Mouse (Mus musculus) heart, adult 18-20 months (tissue): Measurements from ENCODE around the gene Hsd17b6. TPM values are rescaled to one million over a fixed set of nuclear protein-coding genes. Genes with fewer than 3 reads are reported as not detected.
A peak's percentile ranks its signal among the peaks of the same experiment; 100 is the strongest.

Experiments
- DNase-seq, 2 experiments: peaks; one replicate each; pipeline ENCODE4 v3.0.0; 2021 to 2022; ENCODE audit warnings: mixed read lengths in 1 of 2
- total RNA-seq, 2 experiments: library from RNA; stranded (reverse); gene quantifications; 2 replicates each; pipeline ENCODE4 v1.2.3; 2021

The Hsd17b6 gene
- total RNA-seq, 2 experiments from 2014 or later, result not detected

- no peak for DNase-seq
These were observed 1.9 kb downstream of the Hsd17b6 start for GRCm38 (mm10) chr10:128005479-128005878.

GRCm38 (mm10) chr10:128004918-128005317 is 2.5 kb downstream of the Hsd17b6 start:
- no peak for DNase-seq

DNA sequence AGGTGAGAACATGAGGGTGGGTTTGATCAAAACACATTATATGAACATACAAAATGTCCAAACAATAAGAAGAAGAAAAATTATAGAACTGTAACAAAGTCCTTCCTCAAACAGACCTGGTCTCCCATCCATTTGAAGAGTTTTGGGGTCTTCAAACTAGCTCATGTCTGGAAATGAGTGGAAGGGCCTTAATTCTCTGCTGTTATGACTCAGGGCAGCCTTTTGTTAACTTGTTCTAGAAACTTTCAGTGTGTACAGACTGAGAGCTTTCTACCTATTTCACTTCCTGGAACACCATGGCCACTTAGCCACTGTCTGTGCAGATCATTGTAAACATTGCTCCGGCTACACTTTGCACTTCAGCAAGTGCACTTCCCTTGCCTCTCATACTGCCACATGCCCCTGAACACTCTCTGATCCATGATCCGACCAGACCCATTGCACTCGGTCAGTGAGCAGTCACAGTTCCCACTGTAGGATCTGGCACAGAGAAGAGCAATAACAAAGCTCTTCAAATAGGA is 4.1 kb downstream of the Hsd17b6 start:
- DNase-seq, result no peak

GRCm38 (mm10) chr10:127998260-127998659 is 9.2 kb downstream of the Hsd17b6 start:
- DNase-seq, result no peak

DNA sequence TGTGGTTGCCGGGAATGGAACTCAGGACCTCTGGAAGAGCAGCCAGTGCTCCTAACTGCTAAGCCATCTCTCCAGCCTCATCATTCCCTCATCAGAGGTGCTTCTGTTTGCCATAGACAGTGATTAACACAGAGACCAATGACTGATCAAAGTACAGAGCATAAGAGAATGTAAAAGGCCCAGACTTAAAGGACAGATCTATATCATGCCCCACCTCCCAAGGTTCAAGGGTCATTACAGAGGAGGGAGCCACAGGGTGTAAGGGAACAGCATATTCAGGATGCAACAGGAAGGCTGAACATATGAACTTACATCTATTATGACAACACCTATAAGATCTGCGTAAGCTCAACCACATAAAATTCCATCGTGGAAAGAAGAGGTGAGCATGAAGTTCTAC is 10.7 kb downstream of the Hsd17b6 start:
- DNase-seq, result no peak

DNA sequence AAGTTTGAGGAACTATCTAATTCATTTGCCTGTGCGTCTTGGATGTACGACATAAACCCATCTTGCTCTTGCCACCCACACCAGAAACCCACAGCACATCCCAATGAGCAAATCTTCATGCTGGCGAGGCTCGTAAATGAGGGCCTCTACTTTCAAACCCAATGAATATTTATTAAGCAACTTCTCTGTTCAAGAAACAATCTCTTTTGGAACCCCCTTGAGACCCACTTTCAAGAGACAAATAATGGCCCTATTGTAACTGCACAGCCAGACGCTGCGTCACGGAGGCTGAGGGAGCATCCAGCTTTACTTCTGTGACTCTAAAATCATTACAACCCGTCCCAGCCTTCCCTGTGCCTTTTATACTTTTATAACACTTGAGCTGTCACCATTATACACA is 21.8 kb downstream of the Hsd17b6 start:
- DNase-seq, result no peak

DNA sequence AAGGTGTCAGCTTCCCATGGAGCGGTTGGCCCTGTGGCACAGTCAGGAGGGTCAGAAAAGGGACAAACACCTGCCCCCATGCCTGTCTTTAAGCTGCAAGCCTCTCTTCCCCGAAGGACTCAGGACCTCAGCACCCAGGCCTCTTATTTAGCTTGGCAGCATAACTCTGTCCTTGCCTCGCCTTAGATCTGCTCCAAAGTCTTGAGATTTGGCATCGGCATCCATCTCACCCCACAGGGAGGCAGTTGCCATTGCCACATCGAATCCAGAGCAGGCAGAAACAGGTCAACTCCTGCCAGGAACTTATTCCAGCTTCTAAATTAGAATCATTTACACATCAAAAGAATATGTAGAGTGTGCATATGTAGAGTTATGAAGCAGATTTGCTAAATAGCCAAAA is 22.8 kb downstream of the Hsd17b6 start:
- peak in 1 of 2 experiments; percentile 30 for DNase-seq

- no peak for DNase-seq
These were observed 31.9 kb downstream of the Hsd17b6 start for GRCm38 (mm10) chr10:127975503-127975902.

DNA sequence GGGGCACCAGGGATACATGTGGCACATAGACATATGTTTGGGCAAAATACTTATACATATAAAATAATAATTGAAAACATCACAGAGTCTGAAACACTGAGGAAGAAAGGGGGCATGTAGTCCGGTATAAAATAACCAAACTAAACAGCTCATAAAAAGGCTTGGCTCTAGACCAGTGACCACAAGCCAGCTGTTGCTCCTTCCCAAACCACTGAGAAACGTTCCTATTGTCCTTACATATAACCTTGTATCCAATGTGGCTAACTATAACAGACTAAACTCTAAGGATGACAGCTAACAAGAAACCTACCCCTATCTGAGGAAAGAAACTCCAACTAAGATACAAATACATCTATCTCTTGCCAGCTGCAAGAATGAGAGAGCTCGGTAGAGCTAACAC is 33.3 kb downstream of the Hsd17b6 start:
- DNase-seq, result no peak

GRCm38 (mm10) chr10:127971135-127971534 is 36.3 kb downstream of the Hsd17b6 start:
- no peak for DNase-seq

- DNase-seq, result no peak
These were observed 37.0 kb downstream of the Hsd17b6 start for GRCm38 (mm10) chr10:127970359-127970831.

DNA sequence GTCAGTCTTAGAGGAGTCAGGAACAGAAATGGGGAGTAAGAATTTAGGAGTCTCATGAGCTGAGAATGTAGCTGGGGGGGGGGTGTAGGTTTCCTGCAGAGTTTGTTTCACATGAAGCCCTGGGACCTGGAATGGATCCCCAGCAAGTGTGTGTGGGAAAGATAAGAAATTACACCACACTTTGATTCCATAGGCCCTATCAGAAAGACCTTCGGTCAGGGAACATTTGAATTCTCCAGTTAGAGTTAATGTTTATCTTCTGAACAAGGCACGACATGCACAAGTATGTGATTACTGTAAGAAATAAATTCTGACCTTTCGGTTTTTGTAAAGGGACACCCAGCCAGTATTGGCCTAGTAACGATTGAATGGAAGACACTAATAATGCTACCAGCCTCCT is 37.6 kb downstream of the Hsd17b6 start:
- no peak for DNase-seq

DNA sequence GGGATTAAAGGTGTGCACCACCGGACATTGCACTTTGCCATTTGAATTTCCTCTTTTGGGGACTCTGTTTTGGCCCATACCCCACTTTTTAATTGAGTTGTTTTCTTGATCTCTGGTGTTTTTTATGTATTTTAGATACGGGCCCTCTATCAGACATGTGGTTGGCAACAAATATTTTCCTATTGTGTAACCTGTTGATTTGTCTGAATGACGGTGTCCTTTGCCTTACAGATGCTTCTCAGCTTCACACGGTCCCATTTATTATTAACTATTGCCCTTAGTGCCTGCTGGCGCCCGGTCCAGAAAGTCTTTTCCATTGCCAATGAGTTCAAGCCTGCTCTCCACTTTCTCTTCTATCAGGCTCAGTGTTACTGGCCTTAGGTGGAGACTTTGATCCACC is 40.9 kb downstream of the Hsd17b6 start:
- no peak for DNase-seq

- no peak for DNase-seq
These were observed 43.4 kb downstream of the Hsd17b6 start for GRCm38 (mm10) chr10:127964004-127964403.

DNA sequence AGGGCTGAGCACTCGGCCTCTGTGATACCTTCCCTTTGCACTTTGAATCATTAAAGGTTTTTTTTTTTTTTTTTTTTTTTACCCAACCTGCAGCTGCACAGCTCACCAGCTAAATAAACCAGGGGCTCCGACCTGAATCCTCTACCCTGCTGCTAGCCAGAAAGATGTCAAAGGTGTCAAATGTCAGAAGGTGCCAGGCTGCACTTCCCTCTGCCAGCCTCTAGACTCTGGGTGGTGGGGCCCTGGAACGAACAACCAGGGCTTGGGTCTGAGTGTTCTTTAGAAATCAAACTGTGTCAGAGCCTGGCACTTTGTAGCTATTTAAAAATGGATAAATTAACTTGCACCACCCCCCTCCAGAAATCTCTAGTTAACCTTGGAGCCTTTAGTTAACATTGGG is 45.0 kb downstream of the Hsd17b6 start:
- DNase-seq, result no peak

- no peak for DNase-seq
These were observed 48.2 kb downstream of the Hsd17b6 start for GRCm38 (mm10) chr10:127959161-127959679.

GRCm38 (mm10) chr10:127956168-127956816 is 51.1 kb downstream of the Hsd17b6 start:
- DNase-seq, result peak; percentile 60 to 91

- no peak for DNase-seq
These were observed 52.4 kb downstream of the Hsd17b6 start for GRCm38 (mm10) chr10:127955034-127955433.

GRCm38 (mm10) chr10:127951821-127952220 is 55.6 kb downstream of the Hsd17b6 start:
- peak in 1 of 2 experiments; percentile 36 for DNase-seq

- DNase-seq, result no peak
These were observed 56.0 kb downstream of the Hsd17b6 start for GRCm38 (mm10) chr10:127951390-127951789.

- DNase-seq, result no peak
These were observed 57.7 kb downstream of the Hsd17b6 start for GRCm38 (mm10) chr10:127949596-127950130.

- peak; percentile 34 to 58 for DNase-seq
These were observed 61.9 kb downstream of the Hsd17b6 start for GRCm38 (mm10) chr10:127945432-127946064.
